Mouse (Mus musculus) E14TG2a.4 (cell line): ENCODE results near the gene Sart3.

Experiments
- CTCF ChIP-seq: conservative IDR thresholded peaks from 2 replicates; pipeline ENCODE4 v1.5.1; 2014; ENCODE audit warnings: low read length
- NANOG ChIP-seq: IDR thresholded peaks from 2 replicates; pipeline ENCODE4 v1.6.1; 2014; ENCODE audit warnings: borderline replicate concordance, low read length, mixed read lengths
- POU5F1 ChIP-seq: IDR thresholded peaks from 2 replicates; pipeline ENCODE4 v1.6.1; 2014; ENCODE audit warnings: low read length, borderline replicate concordance

DNA sequence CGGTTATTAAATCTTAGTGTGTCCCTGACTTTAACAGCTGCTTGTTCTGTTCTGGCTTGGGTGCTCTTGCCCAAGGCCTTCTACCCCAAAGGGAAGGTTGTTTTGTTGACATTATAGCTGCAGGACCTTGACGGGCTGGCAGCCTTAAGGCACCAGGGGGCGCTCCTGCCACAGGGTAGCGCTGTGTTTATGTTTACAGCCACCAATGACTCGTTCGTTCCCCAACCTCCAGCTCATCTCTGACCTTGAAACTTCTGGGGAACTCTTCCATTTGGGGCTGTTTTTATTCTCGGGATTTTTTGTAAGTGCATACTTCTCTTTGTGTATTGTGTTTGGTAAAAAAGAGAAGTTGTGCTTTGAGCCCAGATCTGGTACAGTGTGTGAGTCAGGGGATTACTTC, 1.4 kb upstream of the Sart3 start:
- peak; percentile 86 for TF ChIP-seq CTCF
- no peak for TF ChIP-seq POU5F1
- TF ChIP-seq NANOG = no peak
